Mouse (Mus musculus) liver, embryonic 16.5 days (tissue): Measurements from ENCODE around the gene Ston2. TPM values are rescaled to one million over a fixed set of nuclear protein-coding genes. Genes with fewer than 3 reads are reported as not detected.
A peak's percentile ranks its signal among the peaks of the same experiment; 100 is the strongest.

Experiments used
- ATAC-seq: fragments of 200-750 bp; cut with Nextera tagmentation; 2 replicates; pipeline ENCODE4 v1.8.0; 2017; ENCODE audit warnings: low read depth, mild to moderate bottlenecking, moderate number of reproducible peaks, moderate library complexity
- H3K27ac ChIP-seq: fragments of 300-500 bp; sonication (generic); 2 replicates; pipeline ENCODE4 v1.5.1; 2014; ENCODE audit warnings: mild to moderate bottlenecking, low read length
- H3K27me3 ChIP-seq: fragments of 300-500 bp; sonication (generic); 2 replicates; pipeline ENCODE4 v1.6.1; 2014; ENCODE audit warnings: low read depth, low read length, mixed read lengths; ENCODE audit not compliant: control insufficient read depth, insufficient read depth
- H3K36me3 ChIP-seq: fragments of 300-500 bp; sonication (generic); 2 replicates; pipeline ENCODE4 v1.6.1; 2014; ENCODE audit warnings: mild to moderate bottlenecking; ENCODE audit not compliant: control insufficient read depth, insufficient read depth
- H3K4me1 ChIP-seq: fragments of 300-500 bp; sonication (generic); 2 replicates; pipeline ENCODE4 v1.6.1; 2014; ENCODE audit warnings: low read depth, low read length, mixed read lengths; ENCODE audit not compliant: control insufficient read depth
- H3K4me2 ChIP-seq: fragments of 300-500 bp; sonication (generic); 2 replicates; pipeline ENCODE4 v1.6.1; 2014; ENCODE audit warnings: low read depth, low read length, mixed read lengths
- H3K4me3 ChIP-seq: fragments of 300-500 bp; sonication (generic); 2 replicates; pipeline ENCODE4 v1.5.1; 2014; ENCODE audit warnings: low read depth, mild to moderate bottlenecking, low read length
- H3K9ac ChIP-seq: fragments of 300-500 bp; sonication (generic); 2 replicates; pipeline ENCODE4 v1.6.1; 2014; ENCODE audit warnings: low read depth, low read length
- H3K9me3 ChIP-seq: fragments of 300-500 bp; sonication (generic); replicated peaks from 2 replicates; pipeline ENCODE4 v1.6.1; 2016; ENCODE audit warnings: low read length; ENCODE audit not compliant: control insufficient read depth
- WGBS: fragments of 180-500 bp; shearing (Covaris S2); extraction: QIAGEN DNeasy Blood & Tissue Kit; methylation state at CpG from one replicate; pipeline ENCODE4 v1.1.7; 2014; ENCODE audit not compliant: insufficient replicate concordance; 5-methylcytosine and 5-hydroxymethylcytosine counted together
- polyA plus RNA-seq: library from polyadenylated mRNA; unstranded; fragments of >200 nt; fragmentation: Nextera tagmentation; extraction: Ambion mirVana; gene quantifications from 2 replicates; pipeline ENCODE4 v1.2.1, GENCODE M21; 2015

Gene Ston2
- polyA plus RNA-seq, 1 experiment from 2014 or later, result 10.6 TPM

DNA sequence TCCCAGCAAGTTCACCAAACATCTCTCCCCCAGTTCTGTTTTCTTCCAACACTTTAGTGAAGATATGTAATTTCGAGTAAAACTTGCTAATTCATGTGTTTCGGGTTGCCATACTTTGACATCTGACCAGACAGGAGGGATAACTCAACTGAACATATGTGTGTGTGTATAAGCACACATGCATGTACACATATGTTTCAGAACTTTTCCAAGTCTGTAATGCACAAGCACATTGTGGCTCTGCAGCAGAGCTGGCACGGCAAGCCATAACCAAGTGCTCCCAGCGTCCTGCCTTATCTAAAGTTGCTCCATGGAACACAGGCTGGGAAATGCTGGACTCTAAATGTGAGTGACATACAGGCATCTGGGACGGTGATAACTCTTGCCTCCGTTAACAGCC, 78.6 kb downstream of the Ston2 start:
- Histone ChIP-seq H3K4me3 (no peak overlapping the region), H3K4me2 (no peak overlapping the region), H3K4me1 (peaks cover 4% of the 10 kb centered on the region), H3K36me3 (no peaks in the 10 kb centered on the region; the same call in 1 of the 2 replicates), H3K9me3 (no peaks in the 10 kb centered on the region), H3K9ac (no peak overlapping the region), H3K27me3 (no peaks in the 10 kb centered on the region), H3K27ac (no peak overlapping the region; the same call in 1 of the 2 replicates)
- ATAC-seq, result no peak
- WGBS, result 48% methylated on average over 6 of the region's 6 CpGs

DNA sequence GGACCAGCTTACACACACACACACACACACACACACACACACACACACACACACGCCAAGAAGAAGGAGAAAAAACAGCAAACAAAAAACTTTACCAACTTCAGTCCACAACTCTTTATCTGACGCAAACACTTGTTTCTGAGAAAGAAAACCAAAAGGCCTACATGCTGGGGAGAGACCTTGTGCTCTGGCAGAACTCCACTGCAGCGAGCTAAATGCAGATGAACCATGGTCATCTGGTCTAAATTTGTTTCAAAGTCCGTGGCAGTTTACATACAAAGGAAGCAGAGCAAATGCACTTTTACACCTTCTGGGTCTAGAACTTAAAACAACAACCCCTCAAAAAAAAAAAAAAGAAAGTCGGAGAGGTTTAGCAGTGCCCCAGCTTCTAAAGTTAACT, 79.0 kb downstream of the Ston2 start:
- Histone ChIP-seq H3K36me3 (no peaks in the 10 kb centered on the region; the same call in 1 of the 2 replicates), H3K4me1 (peaks cover 4% of the 10 kb centered on the region), H3K9me3 (no peaks in the 10 kb centered on the region), H3K4me2 (no peak overlapping the region), H3K27ac (no peak overlapping the region; the same call in 1 of the 2 replicates), H3K9ac (no peak overlapping the region), H3K27me3 (no peaks in the 10 kb centered on the region), H3K4me3 (no peak overlapping the region)
- peak; percentile 60 for ATAC-seq
- 18% methylated on average over 5 of the region's 5 CpGs for WGBS

DNA sequence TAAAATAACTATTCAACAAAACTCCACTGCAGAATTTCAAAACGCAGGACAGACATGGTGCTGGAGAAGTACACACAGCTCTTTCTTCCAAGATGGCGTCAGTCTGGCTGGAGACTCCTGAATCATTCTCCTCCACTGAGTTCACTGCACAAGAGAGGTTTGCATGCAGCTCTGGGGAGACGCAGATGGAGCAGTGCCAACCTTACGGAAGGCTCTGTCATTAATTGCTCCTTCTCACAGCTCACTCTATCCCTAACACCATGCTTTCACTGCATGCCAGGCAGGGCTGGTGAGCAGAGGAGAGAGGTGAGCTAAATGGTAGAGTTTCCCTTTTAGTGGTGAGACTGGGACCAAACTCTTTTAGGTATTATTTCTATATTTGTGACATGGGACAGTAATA, 80.4 kb downstream of the Ston2 start:
- Histone ChIP-seq H3K27me3 (no peaks in the 10 kb centered on the region), H3K36me3 (no peaks in the 10 kb centered on the region), H3K4me3 (no peak overlapping the region), H3K4me2 (no peak overlapping the region), H3K9me3 (no peaks in the 10 kb centered on the region), H3K4me1 (peaks cover 4% of the 10 kb centered on the region), H3K9ac (no peak overlapping the region), H3K27ac (no peak overlapping the region)
- WGBS, result 82% methylated on average over 4 of the region's 4 CpGs
- no peak for ATAC-seq

DNA sequence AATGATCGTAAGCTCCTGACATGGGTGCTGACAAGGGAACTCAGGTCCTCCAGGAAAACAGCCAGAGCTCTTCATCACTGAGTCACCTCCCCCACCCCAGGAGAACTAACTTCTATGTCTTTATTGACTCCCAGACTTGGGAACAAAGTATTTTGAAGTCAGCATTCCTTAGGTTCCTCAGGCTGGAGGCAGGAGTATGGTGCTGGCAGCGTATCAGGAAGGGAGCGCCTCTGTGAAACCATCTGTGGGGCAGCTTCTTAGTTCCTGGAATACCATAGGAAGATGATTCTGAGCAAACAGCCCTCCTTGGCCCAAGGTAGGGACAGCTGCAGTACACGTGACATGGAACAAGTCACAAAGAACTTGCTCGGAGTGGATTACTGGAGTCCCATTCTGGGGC, 84.7 kb downstream of the Ston2 start:
- Histone ChIP-seq H3K9ac (no peak overlapping the region), H3K36me3 (no peaks in the 10 kb centered on the region), H3K4me3 (no peak overlapping the region), H3K27me3 (no peaks in the 10 kb centered on the region), H3K9me3 (no peaks in the 10 kb centered on the region), H3K27ac (no peak overlapping the region), H3K4me2 (no peak overlapping the region), H3K4me1 (no peaks in the 10 kb centered on the region; the same call in 1 of the 2 replicates)
- WGBS, result 77% methylated on average over 5 of the region's 5 CpGs
- no peak for ATAC-seq

DNA sequence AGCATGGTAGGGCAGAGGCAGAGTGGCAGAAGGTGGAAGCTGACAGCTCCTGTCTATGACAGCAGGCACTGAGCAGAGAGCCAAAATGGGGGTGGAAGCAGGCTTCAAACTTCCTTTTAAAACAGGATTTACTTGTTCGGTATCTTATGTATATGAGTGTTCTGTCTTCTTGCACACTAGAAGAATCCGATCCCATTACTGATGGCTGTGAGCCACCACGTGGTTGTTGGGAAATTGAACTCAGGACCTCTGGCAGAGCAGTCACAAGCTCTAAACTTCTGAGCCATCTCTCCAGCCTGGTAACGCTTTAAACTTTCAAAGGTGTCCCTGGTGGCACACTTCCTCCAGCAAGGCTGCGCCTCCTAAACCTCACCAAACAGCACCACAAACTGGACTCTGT, 85.4 kb downstream of the Ston2 start:
- H3K9me3 ChIP-seq, result no peaks in the 10 kb centered on the region
- ATAC-seq, result no peak
- WGBS, result 75% methylated on average over 5 of the region's 5 CpGs
- no peaks in the 10 kb centered on the region; the same call in 1 of the 2 replicates for H3K4me1 ChIP-seq
- no peak overlapping the region for H3K9ac ChIP-seq
- H3K36me3 ChIP-seq, result no peaks in the 10 kb centered on the region
- no peak overlapping the region for H3K4me2 ChIP-seq
- no peak overlapping the region for H3K27ac ChIP-seq
- no peaks in the 10 kb centered on the region for H3K27me3 ChIP-seq
- H3K4me3 ChIP-seq, result no peak overlapping the region

DNA sequence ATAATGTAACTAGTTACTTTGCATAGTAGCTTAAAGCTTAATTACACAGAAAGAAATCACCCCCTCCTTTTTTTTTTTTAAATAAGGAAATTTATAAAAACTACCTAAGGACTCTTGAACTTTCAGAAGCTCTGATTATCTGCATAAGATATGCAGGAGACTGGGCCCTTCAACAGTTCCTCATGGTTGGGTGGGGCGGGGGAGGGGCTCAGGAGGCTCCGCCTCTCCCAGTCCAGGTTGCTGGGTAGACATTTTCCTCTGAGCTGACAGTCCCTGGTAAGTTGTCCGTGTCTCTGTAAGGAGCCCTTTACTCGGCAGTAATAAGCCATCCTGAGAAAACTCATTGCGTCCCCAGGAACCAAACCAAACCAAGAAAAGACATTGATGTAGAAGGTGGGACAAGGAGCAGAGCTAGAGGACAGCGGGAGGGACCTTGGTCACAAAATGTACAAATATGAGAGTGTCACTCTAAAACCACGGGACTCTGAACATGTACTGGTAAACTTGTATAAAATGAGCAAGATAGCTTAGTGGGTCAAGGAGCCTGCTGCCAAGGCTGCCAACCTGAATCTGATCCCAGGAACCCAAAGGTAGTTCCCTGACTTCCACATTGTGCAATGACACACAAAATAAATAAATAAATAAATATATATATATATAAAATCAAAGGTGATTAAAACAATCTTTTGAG, 88.6 kb downstream of the Ston2 start:
- Histone ChIP-seq H3K4me1 (no peaks in the 10 kb centered on the region; the same call in 1 of the 2 replicates), H3K27ac (no peak overlapping the region), H3K4me2 (no peak overlapping the region), H3K9me3 (no peaks in the 10 kb centered on the region), H3K4me3 (no peak overlapping the region), H3K9ac (no peak overlapping the region), H3K27me3 (no peaks in the 10 kb centered on the region), H3K36me3 (no peaks in the 10 kb centered on the region)
- WGBS, result 69% methylated on average over 7 of the region's 7 CpGs
- ATAC-seq, result no peak

DNA sequence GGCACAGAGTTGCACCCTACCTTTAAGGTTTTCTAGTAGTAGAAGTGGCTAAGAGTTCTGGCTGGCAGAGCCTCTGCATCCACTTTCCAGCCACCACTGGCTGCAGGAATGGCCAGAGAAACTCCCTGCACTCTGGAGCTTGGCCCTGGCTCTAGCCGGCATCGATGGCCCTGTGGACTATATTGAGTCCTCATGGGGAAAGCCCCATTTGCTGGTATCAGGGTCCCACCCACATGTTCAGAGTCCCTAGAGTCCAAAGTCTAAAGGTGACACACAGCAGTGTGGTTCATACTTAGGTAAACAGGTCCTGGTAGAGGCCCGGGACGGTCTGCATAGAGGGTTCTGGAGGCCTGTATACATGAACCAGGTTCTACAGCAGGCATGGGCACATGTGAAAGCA, 92.0 kb downstream of the Ston2 start:
- peaks cover 4% of the 10 kb centered on the region; the same call in 1 of the 2 replicates for H3K4me1 ChIP-seq
- ATAC-seq, result peak; percentile 93
- H3K9me3 ChIP-seq, result no peaks in the 10 kb centered on the region
- no peak overlapping the region for H3K4me3 ChIP-seq
- WGBS, result 71% methylated on average over 4 of the region's 4 CpGs
- H3K27me3 ChIP-seq, result no peaks in the 10 kb centered on the region
- H3K27ac ChIP-seq, result peak overlapping the region; percentile 34; the same call in 1 of the 2 replicates
- H3K36me3 ChIP-seq, result no peaks in the 10 kb centered on the region
- no peak overlapping the region for H3K4me2 ChIP-seq
- no peak overlapping the region for H3K9ac ChIP-seq

DNA sequence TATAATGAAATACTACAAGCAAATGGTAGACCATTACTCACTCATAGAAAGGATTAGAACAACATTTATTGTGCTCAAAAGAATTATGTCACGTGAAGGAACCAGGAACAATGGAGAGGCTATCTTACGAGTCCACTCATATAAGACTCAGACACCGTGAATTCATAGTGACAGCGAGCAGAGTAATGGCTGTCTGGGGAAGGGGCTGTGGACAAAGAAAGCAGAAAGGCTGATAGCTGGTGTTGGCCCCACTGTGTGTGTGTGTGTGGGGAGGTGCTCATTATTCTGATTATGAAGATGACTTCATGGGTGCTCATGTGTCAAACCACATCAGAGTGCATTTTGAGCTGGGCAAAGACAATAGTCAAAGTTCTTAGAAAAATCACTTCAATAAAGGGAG, 92.4 kb downstream of the Ston2 start:
- no peaks in the 10 kb centered on the region for H3K27me3 ChIP-seq
- H3K9ac ChIP-seq, result no peak overlapping the region
- H3K36me3 ChIP-seq, result no peaks in the 10 kb centered on the region
- H3K27ac ChIP-seq, result peak overlapping the region; percentile 69; the same call in 1 of the 2 replicates
- peaks cover 4% of the 10 kb centered on the region; the same call in 1 of the 2 replicates for H3K4me1 ChIP-seq
- no peak overlapping the region for H3K4me3 ChIP-seq
- WGBS, result 78% methylated on average over 4 of the region's 4 CpGs
- no peaks in the 10 kb centered on the region for H3K9me3 ChIP-seq
- ATAC-seq, result no peak
- no peak overlapping the region for H3K4me2 ChIP-seq

DNA sequence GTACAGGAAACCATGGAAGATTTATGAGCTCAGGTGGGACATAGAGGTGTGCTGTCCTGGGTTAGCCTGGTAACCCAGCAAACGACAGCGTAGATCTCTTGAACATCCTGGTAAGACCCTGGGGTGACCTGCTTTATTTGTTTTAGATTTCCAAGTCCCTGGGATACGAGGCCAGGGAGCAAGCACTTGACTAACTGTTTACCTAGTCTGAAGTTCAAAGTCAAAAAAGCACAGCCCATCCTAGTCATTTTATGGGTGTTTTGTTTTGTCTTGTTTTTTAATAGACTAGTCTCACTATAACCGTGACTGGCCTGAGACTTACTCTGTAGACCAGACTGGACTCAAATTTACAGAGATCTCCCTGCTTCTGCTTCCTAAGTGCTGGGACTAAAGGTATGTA, 93.4 kb downstream of the Ston2 start:
- Histone ChIP-seq H3K27me3 (no peaks in the 10 kb centered on the region), H3K36me3 (no peaks in the 10 kb centered on the region), H3K27ac (peak overlapping the region; percentile 58; the same call in 1 of the 2 replicates), H3K4me1 (peaks cover 4% of the 10 kb centered on the region; the same call in 1 of the 2 replicates), H3K4me2 (no peak overlapping the region), H3K9me3 (no peaks in the 10 kb centered on the region), H3K4me3 (no peak overlapping the region), H3K9ac (no peak overlapping the region)
- 72% methylated on average over 4 of the region's 4 CpGs for WGBS
- peak; percentile 37 for ATAC-seq
